Mouse (Mus musculus) layer of hippocampus, postnatal 10 days (tissue): ENCODE results near the gene Plekha5. TPM values are rescaled to one million over a fixed set of nuclear protein-coding genes. Genes with fewer than 3 reads are reported as not detected.

Experiments
- DNase-seq, 2 experiments: peaks; one replicate each; pipeline ENCODE4 v3.0.0; 2021; ENCODE audit warnings: low spot score in 2 of 2
- total RNA-seq, 2 experiments: library from RNA; stranded (reverse); gene quantifications; 2 replicates each; pipeline ENCODE4 v1.2.3; 2021

Plekha5 gene
- total RNA-seq, 2 experiments from 2014 or later, result 55.2 to 64.0 TPM

GRCm38 (mm10) chr6:140608666-140609065 lies 184.8 kb downstream of the Plekha5 start:
- no peak for DNase-seq

- no peak for DNase-seq
Observed at GRCm38 (mm10) chr6:140609533-140609932, 185.7 kb downstream of the Plekha5 start.

GRCm38 (mm10) chr6:140610117-140610516 lies 186.3 kb downstream of the Plekha5 start:
- no peak for DNase-seq

- no peak for DNase-seq
Observed at GRCm38 (mm10) chr6:140611282-140611681, 187.4 kb downstream of the Plekha5 start.

- no peak for DNase-seq
Observed at GRCm38 (mm10) chr6:140611893-140612473, 188.1 kb downstream of the Plekha5 start.

GRCm38 (mm10) chr6:140613822-140614221 lies 190.0 kb downstream of the Plekha5 start:
- DNase-seq, result no peak

GRCm38 (mm10) chr6:140614711-140615110 lies 190.9 kb downstream of the Plekha5 start:
- no peak for DNase-seq

GRCm38 (mm10) chr6:140620531-140621349 lies 196.9 kb downstream of the Plekha5 start:
- DNase-seq, result no peak

GRCm38 (mm10) chr6:140621622-140622021 lies 197.8 kb downstream of the Plekha5 start:
- DNase-seq, result no peak

- DNase-seq, result no peak
Observed at GRCm38 (mm10) chr6:140622391-140623225, 198.8 kb downstream of the Plekha5 start, which contains the start of gene Aebp2. Gene Aebp2 (plus strand): TSS chr6:140622663.

- DNase-seq, result peak; percentile 90 to 96
Observed at GRCm38 (mm10) chr6:140623226-140624095, 199.6 kb downstream of the Plekha5 start.

- peak; percentile 49 to 53 for DNase-seq
Observed at GRCm38 (mm10) chr6:140624096-140625051, 200.5 kb downstream of the Plekha5 start.

- no peak for DNase-seq
Observed at GRCm38 (mm10) chr6:140629176-140629859, 205.5 kb downstream of the Plekha5 start.

- DNase-seq, result no peak
Observed at GRCm38 (mm10) chr6:140630306-140630705, 206.5 kb downstream of the Plekha5 start.

GRCm38 (mm10) chr6:140633616-140634015 lies 209.8 kb downstream of the Plekha5 start:
- no peak for DNase-seq

GRCm38 (mm10) chr6:140636290-140636689 lies 212.4 kb downstream of the Plekha5 start:
- DNase-seq, result no peak

- DNase-seq, result no peak
Observed at GRCm38 (mm10) chr6:140642010-140642409, 218.2 kb downstream of the Plekha5 start.

GRCm38 (mm10) chr6:140642655-140643054 lies 218.8 kb downstream of the Plekha5 start:
- no peak for DNase-seq

- DNase-seq, result no peak
Observed at GRCm38 (mm10) chr6:140645931-140646330, 222.1 kb downstream of the Plekha5 start.
